ENCODE assay signal across 9 mouse cellular contexts in the genomic region with DNA sequence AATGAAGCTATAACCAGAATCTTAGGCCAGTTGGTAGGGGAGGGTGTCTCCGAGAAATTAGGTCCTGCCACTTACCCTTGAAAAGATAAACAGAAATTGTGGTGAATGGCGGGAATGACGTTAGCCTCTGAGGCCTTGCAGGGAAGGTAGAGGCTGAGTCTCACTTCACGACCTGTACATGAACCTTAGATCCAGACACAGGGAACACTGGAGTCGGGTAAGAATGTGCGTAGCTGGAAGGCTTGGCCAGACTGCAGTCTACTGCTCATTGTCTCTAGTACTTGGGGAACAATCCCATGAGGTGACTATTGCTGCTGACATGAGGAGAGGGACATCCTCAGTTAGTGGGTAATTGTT.
"Had no signal": no experiment of that assay in that cellular context is flagged by ENCODE, and none has a peak within 500 bp of the region (broad histone marks: within the 10 kb centered on the region; RNA-seq: fewer than 3 reads in every experiment).

No protein-coding gene starts in this region.

- H3K4me1 ChIP-seq: limb, embryonic 12.5 days; midbrain, embryonic 15.5 days; neural tube, embryonic 12.5 days had no signal

- H3K4me2 ChIP-seq: limb, embryonic 12.5 days; midbrain, embryonic 15.5 days; neural tube, embryonic 12.5 days had no signal

- H3K9ac ChIP-seq: limb, embryonic 12.5 days; midbrain, embryonic 15.5 days; neural tube, embryonic 12.5 days had no signal

- H3K27ac ChIP-seq: layer of hippocampus, adult 2 months; limb, embryonic 12.5 days; midbrain, embryonic 15.5 days; neural tube, embryonic 12.5 days had no signal

- DNase-seq: kidney, postnatal 4 days; liver; thymus, adult 2 months; thymus, postnatal 25 days had no signal

- H3K9me3 ChIP-seq: limb, embryonic 12.5 days; midbrain, embryonic 15.5 days; neural tube, embryonic 12.5 days had no signal

- ATAC-seq: inflammation-experienced regulatory T-cells, adult 6 months; midbrain, embryonic 15.5 days had no signal

- H3K4me3 ChIP-seq: layer of hippocampus, adult 2 months; limb, embryonic 12.5 days; midbrain, embryonic 15.5 days; neural tube, embryonic 12.5 days had no signal

- H3K27me3 ChIP-seq: limb, embryonic 12.5 days; midbrain, embryonic 15.5 days; neural tube, embryonic 12.5 days had no signal
